Mouse (Mus musculus) E14TG2a.4 (cell line): ENCODE measurements around the gene 4430402I18Rik.

ENCODE experiments used
- CTCF ChIP-seq: conservative IDR thresholded peaks from 2 replicates; pipeline ENCODE4 v1.5.1; 2014; ENCODE audit warnings: low read length
- NANOG ChIP-seq: IDR thresholded peaks from 2 replicates; pipeline ENCODE4 v1.6.1; 2014; ENCODE audit warnings: borderline replicate concordance, low read length, mixed read lengths

DNA sequence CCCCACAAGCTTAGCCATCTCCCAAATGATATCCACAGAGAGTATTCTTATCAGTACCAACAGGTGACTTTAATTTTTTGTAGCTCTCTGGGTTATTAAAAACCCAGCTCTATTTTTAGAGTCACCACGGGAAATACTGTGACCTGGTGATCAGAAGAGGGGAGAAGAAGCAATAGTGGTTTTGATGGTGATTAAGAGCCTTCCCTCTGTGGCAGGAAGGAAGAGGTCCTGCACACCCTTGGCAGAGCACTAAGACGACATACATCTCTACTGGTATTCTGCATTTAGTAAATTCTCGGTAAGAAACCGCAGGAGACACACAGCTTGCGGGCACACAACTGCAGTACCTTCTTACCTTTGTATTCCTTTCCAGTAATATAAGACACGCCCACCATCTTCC, 53.0 kb downstream of the 4430402I18Rik start:
- TF ChIP-seq CTCF = no peak
- no peak for TF ChIP-seq NANOG
